Comparison of ENCODE assay signal across 16 mouse cellular contexts in genomic region chr17:12753050-12753449, GRCm38 (mm10). TPM values are rescaled to one million over a fixed set of nuclear protein-coding genes. Genes with fewer than 3 reads are reported as not detected.
A peak's percentile ranks its signal among the peaks of the same experiment; 100 is the strongest.
DNase-seq lines count a peak whose midpoint lies in the region; ATAC-seq lines count a peak whose summit lies in the region.
"Had no signal": no experiment of that assay in that cellular context is flagged by ENCODE, and none has a peak within 500 bp of the region (broad histone marks: within the 10 kb centered on the region; RNA-seq: fewer than 3 reads in every experiment).

No protein-coding gene starts in this region.

- peaks cover 97% of the 10 kb centered on the region for H3K4me1 ChIP-seq in heart, embryonic 11.5 days (ENCODE audit: control insufficient read depth, insufficient read depth, low read length)
- H3K4me1 ChIP-seq in kidney, embryonic 14.5 days (ENCODE audit: control insufficient read depth, insufficient read depth, low read length), result peaks cover 78% of the 10 kb centered on the region

- no peak overlapping the region for H3K4me3 ChIP-seq in heart, embryonic 11.5 days (ENCODE audit: low read depth, low read length)
- H3K4me3 ChIP-seq in kidney, embryonic 14.5 days (ENCODE audit: low read length), result no peak overlapping the region
- H3K4me3 ChIP-seq: neural tube, embryonic 15.5 days had no signal

- H3K27me3 ChIP-seq in heart, embryonic 11.5 days (ENCODE audit: control insufficient read depth, insufficient read depth, low read length), result no peaks in the 10 kb centered on the region
- no peaks in the 10 kb centered on the region for H3K27me3 ChIP-seq in kidney, embryonic 14.5 days (ENCODE audit: control insufficient read depth, insufficient read depth, low read length)
- H3K27me3 ChIP-seq: neural tube, embryonic 15.5 days; Patski had no signal

- DNase-seq in heart, postnatal 25 days (ENCODE audit: low spot score), result no peak
- no peak for DNase-seq in kidney, postnatal 4 days
- DNase-seq in lung, postnatal 36 days, result peak; percentile 51
- no peak for DNase-seq in lung, postnatal 14 days
- DNase-seq in frontal cortex, postnatal 25 days (ENCODE audit: low spot score in 2 of 2), result no peak
- DNase-seq: cerebellum, postnatal 14 days; layer of hippocampus, postnatal 36 days; left cerebral cortex, postnatal 4 days; retina, postnatal 1 day; thymus, postnatal 14 days had no signal

- H3K4me2 ChIP-seq in heart, embryonic 11.5 days, result no peak overlapping the region
- no peak overlapping the region for H3K4me2 ChIP-seq in kidney, embryonic 14.5 days (replicated peaks; ENCODE audit: low read depth, low read length)
- H3K4me2 ChIP-seq: midbrain, embryonic 11.5 days; neural tube, embryonic 15.5 days had no signal

- 0 out of 2 replicates have a peak overlapping the region, but pooled peaks have one; percentile 23 for H3K27ac ChIP-seq in heart, embryonic 11.5 days (ENCODE audit: low read depth, low read length)
- H3K27ac ChIP-seq in kidney, embryonic 14.5 days (ENCODE audit: low read depth, low read length), result 0 out of 2 replicates have a peak overlapping the region, but pooled peaks have one; percentile 89
- H3K27ac ChIP-seq: neural tube, embryonic 15.5 days had no signal

- H3K9ac ChIP-seq in heart, embryonic 11.5 days (ENCODE audit: low read depth, low read length), result no peak overlapping the region
- H3K9ac ChIP-seq in kidney, embryonic 14.5 days (ENCODE audit: low read depth, low read length), result no peak overlapping the region
- H3K9ac ChIP-seq: neural tube, embryonic 15.5 days had no signal

- WGBS in heart, embryonic 11.5 days (ENCODE audit: insufficient replicate concordance), result 57% methylated on average over 4 of the region's 4 CpGs
- 77% methylated on average over 4 of the region's 4 CpGs for WGBS in kidney, embryonic 14.5 days

- intact Hi-C loops in heart, postnatal 25 days (cut with DNase I), result no loop called here

- H3K9me3 ChIP-seq in heart, embryonic 11.5 days (replicated peaks; ENCODE audit: control insufficient read depth, low read length), result no peaks in the 10 kb centered on the region
- no peaks in the 10 kb centered on the region for H3K9me3 ChIP-seq in kidney, embryonic 14.5 days (ENCODE audit: control insufficient read depth, low read length)
- H3K9me3 ChIP-seq: neural tube, embryonic 15.5 days had no signal

- no peak; the same call in 1 of the 2 replicates for ATAC-seq in heart, embryonic 11.5 days (replicated peaks; ENCODE audit: insufficient number of reproducible peaks, low FRiP score, low TSS enrichment)
- ATAC-seq in kidney, embryonic 14.5 days (ENCODE audit: low FRiP score, low TSS enrichment), result no peak
- ATAC-seq: forebrain, embryonic 16.5 days; Patski had no signal

- H3K36me3 ChIP-seq in heart, embryonic 11.5 days (ENCODE audit: control insufficient read depth, insufficient read depth, low read length), result peaks cover 13% of the 10 kb centered on the region
- H3K36me3 ChIP-seq in kidney, embryonic 14.5 days (ENCODE audit: control insufficient read depth, insufficient read depth, low read length), result peaks cover 5% of the 10 kb centered on the region; the same call in 1 of the 2 replicates
- H3K36me3 ChIP-seq: neural tube, embryonic 15.5 days had no signal

RNA-seq across cellular contexts. Expression of gene Igf2r, which starts 16.4 kb away (rescaled TPM):
- 199 and 238 TPM in 2 replicates for polyA plus RNA-seq in heart, embryonic 11.5 days (2014; fragmentation: Nextera tagmentation; extraction: Ambion mirVana)
- 100 to 1,000 TPM in 1 of 2 experiments, 10 to 100 TPM in 1; 99.0 to 108 TPM for total RNA-seq in heart, postnatal 25 days (2021)
- 20.7 and 37.8 TPM in 2 replicates for polyA plus RNA-seq in kidney, embryonic 14.5 days (2014; fragmentation: Nextera tagmentation; extraction: Ambion mirVana)
